Comparison of ENCODE assay signal across 9 mouse cellular contexts in the genomic region with DNA sequence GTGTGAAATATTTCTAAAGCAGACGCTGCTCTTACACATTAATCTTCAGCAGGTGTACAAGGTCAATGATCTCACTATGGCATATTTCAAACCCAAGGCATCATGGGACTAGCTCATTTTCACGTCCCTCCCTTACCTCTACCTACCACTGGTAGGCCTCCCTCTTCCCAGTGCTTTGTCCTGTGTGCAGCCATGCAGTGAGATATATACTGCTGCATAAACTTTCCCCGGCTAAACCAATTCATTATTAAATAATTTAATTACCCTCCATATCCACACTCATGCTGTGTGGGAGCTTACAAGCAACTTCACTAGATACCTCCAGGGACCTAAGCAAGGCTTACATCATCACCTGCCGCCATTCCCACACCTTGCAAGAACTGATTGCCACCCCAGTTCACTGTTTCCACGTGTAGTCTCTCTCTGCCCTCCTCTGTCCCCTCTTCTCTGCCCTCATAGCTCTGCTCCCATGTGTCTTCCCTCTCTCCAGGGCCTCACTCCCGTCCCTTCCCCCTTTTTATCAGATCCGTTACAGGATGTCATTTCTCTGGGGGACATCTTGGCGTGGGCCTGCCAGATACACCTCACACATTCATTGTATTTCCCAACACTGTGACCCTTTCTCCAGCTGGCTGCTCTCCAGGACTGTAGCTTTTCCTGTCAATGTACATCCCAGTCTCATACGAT.
A peak's percentile ranks its signal among the peaks of the same experiment; 100 is the strongest.
DNase-seq lines count a peak whose midpoint lies in the region; ATAC-seq and TF ChIP-seq lines count a peak whose summit lies in the region.
"Had no signal": no experiment of that assay in that cellular context is flagged by ENCODE, and none has a peak within 500 bp of the region (broad histone marks: within the 10 kb centered on the region; RNA-seq: fewer than 3 reads in every experiment).

No protein-coding gene starts in this region.

- no peaks in the 10 kb centered on the region for H3K36me3 ChIP-seq in hindbrain, embryonic 13.5 days
- no peaks in the 10 kb centered on the region for H3K36me3 ChIP-seq in hindbrain, embryonic 14.5 days (replicated peaks; ENCODE audit: control insufficient read depth, insufficient read depth)
- no peaks in the 10 kb centered on the region for H3K36me3 ChIP-seq in lung, postnatal 0 days (ENCODE audit: insufficient read depth, low read length)
- H3K36me3 ChIP-seq in intestine, embryonic 16.5 days (ENCODE audit: control insufficient read depth, insufficient read depth, low read length) = no peaks in the 10 kb centered on the region
- no peaks in the 10 kb centered on the region for H3K36me3 ChIP-seq in neural tube, embryonic 13.5 days

- TF ChIP-seq CTCF in lung, postnatal 0 days (IDR thresholded peaks at IDR 0.05) = no peak

- peaks cover 21% of the 10 kb centered on the region for H3K4me1 ChIP-seq in hindbrain, embryonic 13.5 days (replicated peaks)
- H3K4me1 ChIP-seq in hindbrain, embryonic 14.5 days (replicated peaks; ENCODE audit: control insufficient read depth, insufficient read depth, low read length) = peaks cover 12% of the 10 kb centered on the region; the same call in 1 of the 2 replicates
- peaks cover 28% of the 10 kb centered on the region; the same call in 1 of the 2 replicates for H3K4me1 ChIP-seq in lung, postnatal 0 days (ENCODE audit: insufficient read depth, low read depth, low read length)
- H3K4me1 ChIP-seq in intestine, embryonic 16.5 days (ENCODE audit: control insufficient read depth, insufficient read depth, low read length) = peaks cover 24% of the 10 kb centered on the region
- H3K4me1 ChIP-seq in neural tube, embryonic 13.5 days (replicated peaks) = peaks cover 24% of the 10 kb centered on the region

- no peak overlapping the region for H3K9ac ChIP-seq in hindbrain, embryonic 13.5 days
- no peak overlapping the region for H3K9ac ChIP-seq in hindbrain, embryonic 14.5 days
- no peak overlapping the region for H3K9ac ChIP-seq in lung, postnatal 0 days (replicated peaks; ENCODE audit: low read depth)
- no peak overlapping the region for H3K9ac ChIP-seq in intestine, embryonic 16.5 days (ENCODE audit: low read depth, low read length)
- 0 out of 2 replicates have a peak overlapping the region, but pooled peaks have one; percentile 12 for H3K9ac ChIP-seq in neural tube, embryonic 13.5 days

- H3K4me3 ChIP-seq in hindbrain, embryonic 13.5 days = no peak overlapping the region
- H3K4me3 ChIP-seq in hindbrain, embryonic 14.5 days (replicated peaks; ENCODE audit: low read length) = no peak overlapping the region
- H3K4me3 ChIP-seq in lung, postnatal 0 days (ENCODE audit: low read depth, low read length) = no peak overlapping the region
- no peak overlapping the region for H3K4me3 ChIP-seq in intestine, embryonic 16.5 days (ENCODE audit: low read length)
- no peak overlapping the region for H3K4me3 ChIP-seq in neural tube, embryonic 13.5 days

- no peak overlapping the region for H3K27ac ChIP-seq in hindbrain, embryonic 13.5 days
- no peak overlapping the region for H3K27ac ChIP-seq in hindbrain, embryonic 14.5 days
- H3K27ac ChIP-seq in lung, postnatal 0 days (ENCODE audit: low read length) = 0 out of 2 replicates have a peak overlapping the region, but pooled peaks have one; percentile 26
- no peak overlapping the region for H3K27ac ChIP-seq in intestine, embryonic 16.5 days (ENCODE audit: low read length)
- no peak overlapping the region; the same call in 1 of the 2 replicates for H3K27ac ChIP-seq in neural tube, embryonic 13.5 days (replicated peaks)

- ATAC-seq in hindbrain, embryonic 13.5 days (ENCODE audit: low FRiP score) = peak; percentile 46; the same call in 1 of the 2 replicates
- no peak for ATAC-seq in hindbrain, embryonic 14.5 days (ENCODE audit: low FRiP score)
- ATAC-seq in lung, postnatal 0 days = peak; percentile 57
- ATAC-seq in intestine, embryonic 16.5 days = peak; percentile 19; the same call in 1 of the 2 replicates
- peak; percentile 79 for ATAC-seq in neural tube, embryonic 13.5 days (ENCODE audit: low read depth)

- H3K9me3 ChIP-seq in hindbrain, embryonic 13.5 days = no peaks in the 10 kb centered on the region
- no peaks in the 10 kb centered on the region for H3K9me3 ChIP-seq in hindbrain, embryonic 14.5 days (ENCODE audit: control insufficient read depth, low read length)
- no peaks in the 10 kb centered on the region for H3K9me3 ChIP-seq in lung, postnatal 0 days (ENCODE audit: low read length)
- H3K9me3 ChIP-seq in intestine, embryonic 16.5 days (ENCODE audit: control insufficient read depth, low read length) = no peaks in the 10 kb centered on the region
- no peaks in the 10 kb centered on the region for H3K9me3 ChIP-seq in neural tube, embryonic 13.5 days

- DNase-seq in hindbrain, embryonic 14.5 days (ENCODE audit: low spot score) = no peak
- peak; percentile 68 for DNase-seq in lung, postnatal 0 days (ENCODE audit: low spot score)
- no peak for DNase-seq in lung, postnatal 4 days
- no peak for DNase-seq in embryo, embryonic 10 days (ENCODE audit: low spot score)
- DNase-seq: kidney, postnatal 14 days; thymus, adult 2 months had no signal

- H3K27me3 ChIP-seq in hindbrain, embryonic 13.5 days = no peaks in the 10 kb centered on the region
- H3K27me3 ChIP-seq in hindbrain, embryonic 14.5 days (ENCODE audit: control insufficient read depth, insufficient read depth, low read length) = no peaks in the 10 kb centered on the region
- H3K27me3 ChIP-seq in lung, postnatal 0 days (replicated peaks; ENCODE audit: insufficient read depth, low read length) = no peaks in the 10 kb centered on the region
- no peaks in the 10 kb centered on the region for H3K27me3 ChIP-seq in intestine, embryonic 16.5 days (replicated peaks; ENCODE audit: control insufficient read depth, insufficient read depth, low read length)
- H3K27me3 ChIP-seq in neural tube, embryonic 13.5 days = no peaks in the 10 kb centered on the region

- TF ChIP-seq EP300 in lung, postnatal 0 days (IDR thresholded peaks at IDR 0.05) = 0 out of 2 replicates have a peak, but pooled peaks have one; percentile 34

- H3K4me2 ChIP-seq in hindbrain, embryonic 13.5 days = no peak overlapping the region
- no peak overlapping the region for H3K4me2 ChIP-seq in hindbrain, embryonic 14.5 days (replicated peaks)
- H3K4me2 ChIP-seq in lung, postnatal 0 days (replicated peaks; ENCODE audit: low read depth, low read length) = no peak overlapping the region
- H3K4me2 ChIP-seq in intestine, embryonic 16.5 days (ENCODE audit: low read depth, low read length) = no peak overlapping the region
- H3K4me2 ChIP-seq in neural tube, embryonic 13.5 days = no peak overlapping the region

- WGBS in hindbrain, embryonic 13.5 days = 58% methylated on average over 9 of the region's 9 CpGs
- WGBS in hindbrain, embryonic 14.5 days = 56% methylated on average over 9 of the region's 9 CpGs
- WGBS in lung, postnatal 0 days = 32% methylated on average over 9 of the region's 9 CpGs
- 49% methylated on average over 9 of the region's 9 CpGs for WGBS in intestine, embryonic 16.5 days
- 52% methylated on average over 9 of the region's 9 CpGs for WGBS in neural tube, embryonic 13.5 days
